Mouse (Mus musculus): ENCODE data around the gene Noa1.

DNA sequence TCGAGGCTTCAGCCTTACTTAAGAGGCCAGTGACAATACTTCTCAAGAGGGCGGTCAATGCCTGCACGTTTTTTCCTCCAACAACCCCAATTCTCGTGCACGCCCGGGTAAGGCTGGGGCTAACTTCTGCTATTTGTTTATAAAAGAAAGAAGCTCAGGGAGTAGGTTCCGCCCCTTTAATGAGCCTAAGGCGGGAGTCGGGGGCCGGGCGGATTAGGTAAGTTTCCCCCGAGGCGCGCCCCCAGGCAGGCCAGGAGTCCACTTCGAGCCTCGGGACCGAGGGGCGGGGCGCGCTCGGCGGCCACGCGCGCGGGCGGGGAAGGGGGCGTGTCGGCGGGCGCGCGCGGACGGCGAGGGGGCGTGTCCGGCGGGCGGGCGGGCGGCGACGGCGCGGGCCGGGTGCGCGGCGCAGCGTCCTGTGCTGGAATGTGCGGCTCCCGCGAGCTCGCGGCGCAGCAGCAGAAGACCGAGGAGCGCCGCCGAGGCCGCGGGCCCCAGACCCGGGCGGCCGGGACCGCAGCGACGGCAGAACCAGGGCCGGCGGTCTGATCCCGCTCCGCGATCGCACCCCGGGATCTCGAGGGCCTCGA is 44.7 kb downstream of the Noa1 start, which contains the start of gene Rest:
- TF ChIP-seq EP300 (IDR thresholded peaks at IDR 0.05; ENCODE audit: low read depth) (no peak), CTCF (IDR thresholded peaks at IDR 0.05; ENCODE audit: low read depth) (no peak)
